Mouse (Mus musculus): ENCODE measurements around the gene Tnnt2. TPM values are rescaled to one million over a fixed set of nuclear protein-coding genes. Genes with fewer than 3 reads are reported as not detected.
A peak's percentile ranks its signal among the peaks of the same experiment; 100 is the strongest.

Gene Tnnt2
- polyA plus RNA-seq, 2 experiments, result 0.19 to 0.68 TPM

GRCm38 (mm10) chr1:135854591-135855343, 18.6 kb downstream of the Tnnt2 start:
- Histone ChIP-seq H3K9ac (replicated peaks) (no peak overlapping the region), H3K27me3 (ENCODE audit: control insufficient read depth, insufficient read depth, low read length) (no peaks in the 10 kb centered on the region), H3K4me3 (ENCODE audit: insufficient read depth in 1 of 2, low read depth in 2 of 2, low read length in 2 of 2) (no peak overlapping the region), H3K9me3 (ENCODE audit: control insufficient read depth, low read length) (no peaks in the 10 kb centered on the region), H3K4me1 (replicated peaks; ENCODE audit: control insufficient read depth in 2 of 2, insufficient read depth in 2 of 2, low read length in 1 of 2) (peaks cover 6 to 29% of the 10 kb centered on the region in 2 experiments), H3K36me3 (replicated peaks; ENCODE audit: control insufficient read depth, insufficient read depth, low read depth) (no peaks in the 10 kb centered on the region), H3K27ac (no peak overlapping the region), H3K4me2 (ENCODE audit: low read depth) (no peak overlapping the region)
- TF ChIP-seq CTCF (IDR thresholded peaks at IDR 0.05; ENCODE audit: low read depth) (no peak), EP300 (IDR thresholded peaks at IDR 0.05; ENCODE audit: low read depth) (no peak)
- no peak for ATAC-seq (ENCODE audit: insufficient read depth)
- DNase-seq (ENCODE audit: low read depth in 3 of 3, low spot score in 3 of 3), result no peak
- WGBS (ENCODE audit: insufficient replicate concordance), result 59% methylated on average over 6 of the region's 6 CpGs

GRCm38 (mm10) chr1:135855344-135855687, 19.2 kb downstream of the Tnnt2 start:
- TF ChIP-seq EP300 (IDR thresholded peaks at IDR 0.05; ENCODE audit: low read depth) (no peak), CTCF (IDR thresholded peaks at IDR 0.05; ENCODE audit: low read depth) (no peak)
- no peaks in the 10 kb centered on the region for H3K9me3 ChIP-seq (ENCODE audit: control insufficient read depth, low read length)
- no peak overlapping the region for H3K4me3 ChIP-seq (ENCODE audit: insufficient read depth in 1 of 2, low read depth in 2 of 2, low read length in 2 of 2)
- WGBS (ENCODE audit: insufficient replicate concordance), result 69% methylated on average over 1 of the region's 1 CpGs
- no peak overlapping the region for H3K9ac ChIP-seq (replicated peaks)
- no peak overlapping the region for H3K27ac ChIP-seq
- ATAC-seq (ENCODE audit: insufficient read depth) (no peak), DNase-seq (ENCODE audit: low read depth in 3 of 3, low spot score in 3 of 3) (no peak)
- peaks cover 6 to 29% of the 10 kb centered on the region in 2 experiments for H3K4me1 ChIP-seq (replicated peaks; ENCODE audit: control insufficient read depth in 2 of 2, insufficient read depth in 2 of 2, low read length in 1 of 2)
- no peaks in the 10 kb centered on the region for H3K36me3 ChIP-seq (replicated peaks; ENCODE audit: control insufficient read depth, insufficient read depth, low read depth)
- no peak overlapping the region for H3K4me2 ChIP-seq (ENCODE audit: low read depth)
- H3K27me3 ChIP-seq (ENCODE audit: control insufficient read depth, insufficient read depth, low read length), result no peaks in the 10 kb centered on the region

GRCm38 (mm10) chr1:135856070-135856469, 19.9 kb downstream of the Tnnt2 start:
- no peaks in the 10 kb centered on the region for H3K9me3 ChIP-seq (ENCODE audit: control insufficient read depth, low read length)
- H3K4me2 ChIP-seq (ENCODE audit: low read depth), result no peak overlapping the region
- H3K4me3 ChIP-seq (ENCODE audit: insufficient read depth in 1 of 2, low read depth in 2 of 2, low read length in 2 of 2), result no peak overlapping the region
- H3K27me3 ChIP-seq (ENCODE audit: control insufficient read depth, insufficient read depth, low read length), result no peaks in the 10 kb centered on the region
- no peak overlapping the region for H3K9ac ChIP-seq (replicated peaks)
- no peak for TF ChIP-seq EP300 (IDR thresholded peaks at IDR 0.05; ENCODE audit: low read depth)
- TF ChIP-seq CTCF (IDR thresholded peaks at IDR 0.05; ENCODE audit: low read depth), result no peak
- ATAC-seq (ENCODE audit: insufficient read depth) (no peak), DNase-seq (ENCODE audit: low read depth in 3 of 3, low spot score in 3 of 3) (no peak)
- H3K36me3 ChIP-seq (replicated peaks; ENCODE audit: control insufficient read depth, insufficient read depth, low read depth), result no peaks in the 10 kb centered on the region
- no peak overlapping the region for H3K27ac ChIP-seq
- H3K4me1 ChIP-seq (replicated peaks; ENCODE audit: control insufficient read depth in 2 of 2, insufficient read depth in 2 of 2, low read length in 1 of 2), result peaks cover 6 to 26% of the 10 kb centered on the region in 2 experiments
- 66% methylated on average over 4 of the region's 4 CpGs for WGBS (ENCODE audit: insufficient replicate concordance)

GRCm38 (mm10) chr1:135857137-135857775, 21.1 kb downstream of the Tnnt2 start:
- peaks cover 6 to 18% of the 10 kb centered on the region in 2 experiments for H3K4me1 ChIP-seq (replicated peaks; ENCODE audit: control insufficient read depth in 2 of 2, insufficient read depth in 2 of 2, low read length in 1 of 2)
- no peaks in the 10 kb centered on the region for H3K9me3 ChIP-seq (ENCODE audit: control insufficient read depth, low read length)
- H3K27me3 ChIP-seq (ENCODE audit: control insufficient read depth, insufficient read depth, low read length), result no peaks in the 10 kb centered on the region
- no peak for DNase-seq (ENCODE audit: low read depth in 3 of 3, low spot score in 3 of 3)
- no peak overlapping the region for H3K4me2 ChIP-seq (ENCODE audit: low read depth)
- peak; percentile 31; the same call in 1 of the 2 replicates for ATAC-seq (ENCODE audit: insufficient read depth)
- 43% methylated on average over 11 of the region's 11 CpGs for WGBS (ENCODE audit: insufficient replicate concordance)
- no peak overlapping the region for H3K27ac ChIP-seq
- TF ChIP-seq EP300 (IDR thresholded peaks at IDR 0.05; ENCODE audit: low read depth) (no peak), CTCF (IDR thresholded peaks at IDR 0.05; ENCODE audit: low read depth) (0 out of 2 replicates have a peak, but pooled peaks have one; percentile 5)
- H3K36me3 ChIP-seq (replicated peaks; ENCODE audit: control insufficient read depth, insufficient read depth, low read depth), result no peaks in the 10 kb centered on the region
- H3K9ac ChIP-seq (replicated peaks), result no peak overlapping the region
- no peak overlapping the region for H3K4me3 ChIP-seq (ENCODE audit: insufficient read depth in 1 of 2, low read depth in 2 of 2, low read length in 2 of 2)

- no peak for TF ChIP-seq CTCF (IDR thresholded peaks at IDR 0.05; ENCODE audit: low read depth)
- no peak for TF ChIP-seq EP300 (IDR thresholded peaks at IDR 0.05; ENCODE audit: low read depth)
- no peak overlapping the region for H3K4me3 ChIP-seq (ENCODE audit: insufficient read depth in 1 of 2, low read depth in 2 of 2, low read length in 2 of 2)
- WGBS (ENCODE audit: insufficient replicate concordance), result 70% methylated on average over 7 of the region's 7 CpGs
- H3K9me3 ChIP-seq (ENCODE audit: control insufficient read depth, low read length), result no peaks in the 10 kb centered on the region
- no peak overlapping the region for H3K4me2 ChIP-seq (ENCODE audit: low read depth)
- H3K9ac ChIP-seq (replicated peaks), result no peak overlapping the region
- no peak for DNase-seq (ENCODE audit: low read depth in 3 of 3, low spot score in 3 of 3)
- no peaks in the 10 kb centered on the region for H3K36me3 ChIP-seq (replicated peaks; ENCODE audit: control insufficient read depth, insufficient read depth, low read depth)
- no peak for ATAC-seq (ENCODE audit: insufficient read depth)
- H3K27me3 ChIP-seq (ENCODE audit: control insufficient read depth, insufficient read depth, low read length), result no peaks in the 10 kb centered on the region
- H3K4me1 ChIP-seq (replicated peaks; ENCODE audit: control insufficient read depth in 2 of 2, insufficient read depth in 2 of 2, low read length in 1 of 2), result peaks cover 6 to 8% of the 10 kb centered on the region in 2 experiments; a peak in 3 of 4 replicates
- no peak overlapping the region for H3K27ac ChIP-seq
Observed at GRCm38 (mm10) chr1:135858533-135858932, 22.4 kb downstream of the Tnnt2 start.
